Mouse (Mus musculus): ENCODE measurements around the gene Ecm2. TPM values are rescaled to one million over a fixed set of nuclear protein-coding genes. Genes with fewer than 3 reads are reported as not detected.

The Ecm2 gene
- 0.04 TPM for polyA plus RNA-seq (2012; fragmentation: generic; extraction: Trizol)
- long read RNA-seq, experiment 1, partial matches to known transcripts: 0 of 1 reads
- long read RNA-seq, experiment 1, other reads (novel, unspliced or antisense): 0 of 1 reads
- long read RNA-seq, experiment 2: 0 reads

DNA sequence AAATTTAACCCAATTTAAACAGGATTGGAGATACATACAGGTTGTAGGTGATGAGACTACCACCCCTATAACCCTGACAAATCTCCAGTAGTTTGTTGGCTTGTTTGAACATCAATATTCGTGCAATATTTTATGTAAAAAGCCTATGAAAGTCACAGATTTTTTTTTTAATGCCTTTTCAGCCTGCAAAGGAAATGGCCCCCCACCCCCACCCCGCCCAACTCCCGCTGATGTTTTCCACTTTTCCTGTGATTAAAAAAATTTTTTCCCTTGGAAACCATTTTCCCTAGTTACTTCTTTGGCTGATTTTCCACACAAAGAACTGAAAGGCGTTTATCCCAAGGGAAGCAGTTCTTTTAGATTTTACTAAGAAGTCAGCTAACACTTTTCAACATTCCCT, at the start of gene Ecm2:
TSS of gene Ecm2 (plus strand) at position 301 of the 400 bp plus-strand sequence.
- H3K27me3 ChIP-seq (ENCODE audit: control insufficient read depth, insufficient read depth, insufficient read length): no peaks in the 10 kb centered on the region
- H3K79me2 ChIP-seq (ENCODE audit: control insufficient read depth, insufficient read depth): no peaks in the 10 kb centered on the region
- no peaks in the 10 kb centered on the region for H3K79me3 ChIP-seq (ENCODE audit: low read depth)
- H3K4me3 ChIP-seq (ENCODE audit: insufficient read depth, poor library complexity, severe bottlenecking): no peak within 1 kb of the TSS
- no peak for TF ChIP-seq USF1 (IDR thresholded peaks at IDR 0.05; ENCODE audit: low read depth)
- no peak for TF ChIP-seq CTCF (IDR thresholded peaks at IDR 0.05; ENCODE audit: control insufficient read depth, insufficient read depth, insufficient read length)
- TF ChIP-seq MYOD1 (IDR thresholded peaks at IDR 0.05; ENCODE audit: control insufficient read depth, insufficient read length, low read depth): no peak
- TF ChIP-seq FOSL1 (IDR thresholded peaks at IDR 0.05; ENCODE audit: insufficient read depth, low read length, poor library complexity, severe bottlenecking): no peak
- TF ChIP-seq MYOG (IDR thresholded peaks at IDR 0.05; ENCODE audit: control insufficient read depth, extremely low read depth, insufficient read length): no peak
- TF ChIP-seq CEBPB (IDR thresholded peaks at IDR 0.05; ENCODE audit: low read depth): no peak
- TF ChIP-seq MAX (IDR thresholded peaks at IDR 0.05): no peak
- no peak within 1 kb of the TSS for H3ac ChIP-seq (ENCODE audit: control insufficient read depth, insufficient read length, low read depth)
- no peaks in the 10 kb centered on the region for H3K36me3 ChIP-seq (ENCODE audit: control insufficient read depth, insufficient read depth)

DNA sequence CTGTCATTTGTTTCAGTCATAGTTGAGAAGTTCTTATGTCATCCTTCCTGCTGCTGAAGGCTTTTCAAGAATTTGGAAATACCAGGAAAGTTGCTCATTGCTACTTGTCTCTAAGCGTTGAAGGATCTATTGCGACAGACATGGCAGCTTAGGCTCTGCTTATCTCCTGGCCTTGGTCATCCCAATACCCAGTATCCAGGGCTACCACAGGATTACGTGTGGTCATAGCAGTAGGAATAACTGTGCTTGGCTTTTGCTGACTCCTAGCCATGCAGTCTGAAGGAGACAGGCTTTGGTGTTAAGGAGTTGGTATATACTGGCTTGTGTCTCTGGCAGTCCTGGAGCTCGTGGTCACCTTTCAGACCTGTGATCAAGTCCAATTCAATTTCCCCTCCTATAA, 44.3 kb upstream of the Ecm2 start:
- Histone ChIP-seq H3K36me3 (ENCODE audit: control insufficient read depth, insufficient read depth) (peaks cover 58% of the 10 kb centered on the region), H3ac (ENCODE audit: control insufficient read depth, insufficient read length, low read depth) (no peak overlapping the region), H3K27me3 (ENCODE audit: control insufficient read depth, insufficient read depth, insufficient read length) (no peaks in the 10 kb centered on the region), H3K79me2 (ENCODE audit: control insufficient read depth, insufficient read depth) (no peaks in the 10 kb centered on the region), H3K79me3 (ENCODE audit: low read depth) (no peaks in the 10 kb centered on the region), H3K4me3 (ENCODE audit: insufficient read depth, poor library complexity, severe bottlenecking) (no peak overlapping the region)
- TF ChIP-seq CEBPB (IDR thresholded peaks at IDR 0.05; ENCODE audit: low read depth): peak; percentile 62
- TF ChIP-seq CTCF (IDR thresholded peaks at IDR 0.05; ENCODE audit: control insufficient read depth, insufficient read depth, insufficient read length): no peak

DNA sequence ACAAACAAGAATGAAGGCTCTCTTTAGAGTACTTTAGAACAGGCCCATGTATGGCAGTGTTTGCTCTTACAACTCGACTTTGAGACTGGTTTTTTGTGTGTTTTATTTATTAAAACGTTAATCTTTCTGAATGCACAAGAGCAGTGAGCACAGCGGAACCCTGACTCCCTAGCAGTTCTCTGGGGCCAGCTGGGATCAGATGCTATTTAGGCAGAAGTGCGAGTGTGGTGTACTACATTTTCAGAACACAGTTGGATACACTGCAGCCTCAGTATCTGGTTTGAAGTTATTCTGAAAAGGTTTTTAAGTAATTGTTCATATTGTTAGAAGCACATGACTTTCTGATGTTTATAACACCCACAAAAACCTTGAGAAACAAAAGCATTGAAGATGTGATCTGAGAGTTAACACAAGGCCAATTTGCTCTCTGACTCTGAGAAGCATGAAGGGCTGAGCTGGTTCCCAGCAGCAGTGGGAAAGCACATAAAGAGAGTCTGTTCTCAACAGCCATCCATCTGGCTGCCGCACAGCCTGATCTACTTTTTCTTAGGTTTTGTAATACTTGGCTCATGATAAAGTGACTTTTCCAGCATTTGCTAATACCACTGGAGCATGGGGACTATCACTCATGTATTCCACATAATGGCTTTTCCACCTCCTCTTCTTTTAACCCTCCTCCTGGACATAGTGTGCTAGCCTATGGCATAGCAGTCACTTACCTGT, 43.8 kb upstream of the Ecm2 start:
- Histone ChIP-seq H3K4me3 (ENCODE audit: insufficient read depth, poor library complexity, severe bottlenecking) (no peak overlapping the region), H3ac (ENCODE audit: control insufficient read depth, insufficient read length, low read depth) (no peak overlapping the region), H3K36me3 (ENCODE audit: control insufficient read depth, insufficient read depth) (peaks cover 61% of the 10 kb centered on the region), H3K79me3 (ENCODE audit: low read depth) (no peaks in the 10 kb centered on the region), H3K27me3 (ENCODE audit: control insufficient read depth, insufficient read depth, insufficient read length) (no peaks in the 10 kb centered on the region), H3K79me2 (ENCODE audit: control insufficient read depth, insufficient read depth) (no peaks in the 10 kb centered on the region)
- TF ChIP-seq USF1 (IDR thresholded peaks at IDR 0.05; ENCODE audit: low read depth): no peak
- no peak for TF ChIP-seq CTCF (IDR thresholded peaks at IDR 0.05; ENCODE audit: control insufficient read depth, insufficient read depth, insufficient read length)
- no peak for TF ChIP-seq FOSL1 (IDR thresholded peaks at IDR 0.05; ENCODE audit: insufficient read depth, low read length, poor library complexity, severe bottlenecking)
- TF ChIP-seq MYOD1 (IDR thresholded peaks at IDR 0.05; ENCODE audit: control insufficient read depth, insufficient read length, low read depth): no peak

- H3K79me3 ChIP-seq (ENCODE audit: low read depth): no peaks in the 10 kb centered on the region
- no peak for TF ChIP-seq MYOG (IDR thresholded peaks at IDR 0.05; ENCODE audit: control insufficient read depth, extremely low read depth, insufficient read length)
- no peak for TF ChIP-seq MYOD1 (IDR thresholded peaks at IDR 0.05; ENCODE audit: control insufficient read depth, insufficient read length, low read depth)
- TF ChIP-seq CTCF (IDR thresholded peaks at IDR 0.05; ENCODE audit: control insufficient read depth, insufficient read depth, insufficient read length): no peak
- TF ChIP-seq MAX (IDR thresholded peaks at IDR 0.05): no peak
- TF ChIP-seq FOSL1 (IDR thresholded peaks at IDR 0.05; ENCODE audit: insufficient read depth, low read length, poor library complexity, severe bottlenecking): no peak
- no peak for TF ChIP-seq USF1 (IDR thresholded peaks at IDR 0.05; ENCODE audit: low read depth)
- TF ChIP-seq CEBPB (IDR thresholded peaks at IDR 0.05; ENCODE audit: low read depth): no peak
- no peak overlapping the region for H3K4me3 ChIP-seq (ENCODE audit: insufficient read depth, poor library complexity, severe bottlenecking)
- no peaks in the 10 kb centered on the region for H3K79me2 ChIP-seq (ENCODE audit: control insufficient read depth, insufficient read depth)
- H3ac ChIP-seq (ENCODE audit: control insufficient read depth, insufficient read length, low read depth): no peak overlapping the region
- H3K27me3 ChIP-seq (ENCODE audit: control insufficient read depth, insufficient read depth, insufficient read length): no peaks in the 10 kb centered on the region
- H3K36me3 ChIP-seq (ENCODE audit: control insufficient read depth, insufficient read depth): peaks cover 61% of the 10 kb centered on the region
Measured at GRCm38 (mm10) chr13:49461458-49462132, 43.0 kb upstream of the Ecm2 start.

DNA sequence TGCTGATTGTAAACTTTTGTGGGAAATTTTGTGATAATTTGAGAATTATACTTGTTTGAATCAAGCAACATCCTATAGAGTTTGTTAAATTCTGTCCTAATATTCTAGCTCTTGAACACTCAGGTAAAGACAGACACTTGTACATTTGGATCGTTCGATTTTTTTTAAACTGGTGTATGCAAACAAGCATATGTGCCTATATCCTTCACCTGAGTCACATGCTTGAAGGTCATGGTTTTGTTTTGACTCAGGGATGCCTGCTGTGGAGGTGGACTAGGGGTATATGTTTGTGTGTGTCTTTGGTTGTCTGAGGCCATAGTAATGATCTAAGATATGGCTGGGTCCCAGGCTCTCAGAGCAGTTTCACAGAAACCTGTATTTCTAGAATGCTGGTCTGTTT, 41.7 kb upstream of the Ecm2 start:
- Histone ChIP-seq H3K4me3 (ENCODE audit: insufficient read depth, poor library complexity, severe bottlenecking) (no peak overlapping the region), H3K79me3 (ENCODE audit: low read depth) (no peaks in the 10 kb centered on the region), H3K36me3 (ENCODE audit: control insufficient read depth, insufficient read depth) (peaks cover 52% of the 10 kb centered on the region), H3K79me2 (ENCODE audit: control insufficient read depth, insufficient read depth) (no peaks in the 10 kb centered on the region), H3K27me3 (ENCODE audit: control insufficient read depth, insufficient read depth, insufficient read length) (no peaks in the 10 kb centered on the region), H3ac (ENCODE audit: control insufficient read depth, insufficient read length, low read depth) (no peak overlapping the region)
- TF ChIP-seq CTCF (IDR thresholded peaks at IDR 0.05; ENCODE audit: control insufficient read depth, insufficient read depth, insufficient read length) (no peak), MYOD1 (IDR thresholded peaks at IDR 0.05; ENCODE audit: control insufficient read depth, insufficient read length, low read depth) (no peak), MAX (IDR thresholded peaks at IDR 0.05) (no peak), MYOG (IDR thresholded peaks at IDR 0.05; ENCODE audit: control insufficient read depth, extremely low read depth, insufficient read length) (no peak), USF1 (IDR thresholded peaks at IDR 0.05; ENCODE audit: low read depth) (no peak)
